Mouse (Mus musculus): ENCODE measurements around the gene Cdk20. TPM values are rescaled to one million over a fixed set of nuclear protein-coding genes. Genes with fewer than 3 reads are reported as not detected.

The Cdk20 gene
- polyA plus RNA-seq, 1 experiment = 11.4 TPM

GRCm38 (mm10) chr13:64467886-64468285 is 35.8 kb downstream of the Cdk20 start:
- no peaks in the 10 kb centered on the region for H3K27me3 ChIP-seq (ENCODE audit: control insufficient read depth, insufficient read depth, insufficient read length)
- no peaks in the 10 kb centered on the region for H3K36me3 ChIP-seq (ENCODE audit: control insufficient read depth, insufficient read depth)
- no peak overlapping the region for H3K4me3 ChIP-seq
- no peaks in the 10 kb centered on the region for H3K79me2 ChIP-seq (ENCODE audit: control insufficient read depth, insufficient read depth)
- no peak overlapping the region for H3K4me2 ChIP-seq (ENCODE audit: low read depth)
- H3ac ChIP-seq (ENCODE audit: control insufficient read depth, insufficient read length) = no peak overlapping the region
- TF ChIP-seq TCF12 (IDR thresholded peaks at IDR 0.05; ENCODE audit: insufficient read depth, poor library complexity, severe bottlenecking) = no peak
- TF ChIP-seq TCF3 (IDR thresholded peaks at IDR 0.05; ENCODE audit: insufficient read length, low read depth) = no peak
- TF ChIP-seq REST (IDR thresholded peaks at IDR 0.05; ENCODE audit: insufficient read depth, insufficient read length) = no peak
- TF ChIP-seq MYOD1 (IDR thresholded peaks at IDR 0.05; ENCODE audit: control insufficient read depth in 1 of 3, insufficient read length in 2 of 3, low read depth in 2 of 3) = no peak
- TF ChIP-seq USF1 (IDR thresholded peaks at IDR 0.05; ENCODE audit: low read depth) = no peak
- TF ChIP-seq CEBPB (IDR thresholded peaks at IDR 0.05; ENCODE audit: insufficient read depth, poor library complexity, severe bottlenecking) = no peak
- TF ChIP-seq MYOG (IDR thresholded peaks at IDR 0.05; ENCODE audit: control insufficient read depth in 1 of 3, insufficient read depth in 1 of 3, insufficient read length in 2 of 3, low read depth in 2 of 3) = no peak
- no peak for TF ChIP-seq SRF (IDR thresholded peaks at IDR 0.05; ENCODE audit: control insufficient read depth, insufficient read length, low read depth)
- no peak for TF ChIP-seq POLR2AphosphoS2 (IDR thresholded peaks at IDR 0.05; ENCODE audit: insufficient read length, low read depth)
- no peak for TF ChIP-seq MAX (IDR thresholded peaks at IDR 0.05; ENCODE audit: low read depth)
- TF ChIP-seq POLR2A (IDR thresholded peaks at IDR 0.05; ENCODE audit: insufficient read length, low read depth) = no peak
- no peak for TF ChIP-seq E2F4 (IDR thresholded peaks at IDR 0.05; ENCODE audit: insufficient read depth)

GRCm38 (mm10) chr13:64477968-64478367 is 45.9 kb downstream of the Cdk20 start:
- Histone ChIP-seq H3K27me3 (ENCODE audit: control insufficient read depth, insufficient read depth, insufficient read length) (no peaks in the 10 kb centered on the region), H3K79me2 (ENCODE audit: control insufficient read depth, insufficient read depth) (no peaks in the 10 kb centered on the region), H3K4me2 (ENCODE audit: low read depth) (no peak overlapping the region), H3K36me3 (ENCODE audit: control insufficient read depth, insufficient read depth) (no peaks in the 10 kb centered on the region), H3K4me3 (no peak overlapping the region), H3ac (ENCODE audit: control insufficient read depth, insufficient read length) (no peak overlapping the region)
- TF ChIP-seq USF1 (IDR thresholded peaks at IDR 0.05; ENCODE audit: low read depth) (no peak), SRF (IDR thresholded peaks at IDR 0.05; ENCODE audit: control insufficient read depth, insufficient read length, low read depth) (no peak), POLR2AphosphoS2 (IDR thresholded peaks at IDR 0.05; ENCODE audit: insufficient read length, low read depth) (no peak), CEBPB (IDR thresholded peaks at IDR 0.05; ENCODE audit: insufficient read depth, poor library complexity, severe bottlenecking) (no peak), POLR2A (IDR thresholded peaks at IDR 0.05; ENCODE audit: insufficient read length, low read depth) (no peak), E2F4 (IDR thresholded peaks at IDR 0.05; ENCODE audit: insufficient read depth) (no peak), REST (IDR thresholded peaks at IDR 0.05; ENCODE audit: insufficient read depth, insufficient read length) (no peak), MYOG (IDR thresholded peaks at IDR 0.05; ENCODE audit: control insufficient read depth in 1 of 3, insufficient read depth in 1 of 3, insufficient read length in 2 of 3, low read depth in 2 of 3) (no peak)

DNA sequence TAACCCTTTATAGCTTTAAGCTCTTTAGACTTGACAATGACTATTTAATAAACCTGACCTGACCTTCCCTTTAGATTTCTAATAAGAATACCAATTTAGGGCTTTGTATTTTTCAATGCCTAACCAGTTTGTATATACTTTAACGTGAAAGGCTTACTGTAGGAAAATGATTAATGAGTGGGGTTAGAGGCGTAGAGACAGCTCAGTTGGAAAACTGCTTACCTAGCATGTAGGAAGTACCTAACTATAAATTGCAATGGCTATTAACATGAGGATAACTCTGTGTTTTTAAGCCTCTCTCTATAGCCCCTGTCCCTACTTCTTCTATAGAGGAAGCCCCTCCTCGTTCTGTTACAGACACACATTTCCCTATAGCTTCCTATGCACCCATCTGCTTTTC is 47.8 kb downstream of the Cdk20 start:
- Histone ChIP-seq H3K4me2 (ENCODE audit: low read depth) (no peak overlapping the region), H3K27me3 (ENCODE audit: control insufficient read depth, insufficient read depth, insufficient read length) (no peaks in the 10 kb centered on the region), H3K4me3 (no peak overlapping the region), H3ac (ENCODE audit: control insufficient read depth, insufficient read length) (no peak overlapping the region), H3K36me3 (ENCODE audit: control insufficient read depth, insufficient read depth) (no peaks in the 10 kb centered on the region), H3K79me2 (ENCODE audit: control insufficient read depth, insufficient read depth) (no peaks in the 10 kb centered on the region)
- TF ChIP-seq TCF12 (IDR thresholded peaks at IDR 0.05; ENCODE audit: insufficient read depth, poor library complexity, severe bottlenecking) (no peak), MYOD1 (IDR thresholded peaks at IDR 0.05; ENCODE audit: control insufficient read depth in 1 of 3, insufficient read length in 2 of 3, low read depth in 2 of 3) (no peak), USF1 (IDR thresholded peaks at IDR 0.05; ENCODE audit: low read depth) (no peak), MAX (IDR thresholded peaks at IDR 0.05; ENCODE audit: low read depth) (no peak), POLR2A (IDR thresholded peaks at IDR 0.05; ENCODE audit: insufficient read length, low read depth) (no peak), MYOG (IDR thresholded peaks at IDR 0.05; ENCODE audit: control insufficient read depth in 1 of 3, insufficient read depth in 1 of 3, insufficient read length in 2 of 3, low read depth in 2 of 3) (no peak), SRF (IDR thresholded peaks at IDR 0.05; ENCODE audit: control insufficient read depth, insufficient read length, low read depth) (no peak)

DNA sequence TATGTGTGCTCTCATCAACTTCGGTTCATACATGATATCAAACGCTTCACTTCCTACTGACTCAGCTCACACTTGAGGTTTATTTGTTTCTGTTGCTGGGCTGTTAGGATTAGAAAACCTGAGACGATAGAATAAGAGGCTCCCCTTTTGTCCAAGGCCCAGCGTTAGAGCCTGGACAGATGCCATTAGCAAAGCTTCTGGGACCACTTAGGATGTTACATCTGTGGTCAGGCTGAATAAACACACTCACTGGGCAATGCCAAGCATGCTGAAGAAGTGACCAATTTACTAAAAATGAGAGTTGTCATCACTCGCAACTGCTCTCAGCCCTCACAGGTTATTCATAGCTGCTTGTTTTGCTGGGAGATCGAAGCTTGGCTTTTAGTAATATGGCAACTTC is 57.8 kb downstream of the Cdk20 start:
- no peak overlapping the region for H3ac ChIP-seq (ENCODE audit: control insufficient read depth, insufficient read length)
- no peaks in the 10 kb centered on the region for H3K27me3 ChIP-seq (ENCODE audit: control insufficient read depth, insufficient read depth, insufficient read length)
- TF ChIP-seq MYOD1 (IDR thresholded peaks at IDR 0.05; ENCODE audit: control insufficient read depth in 1 of 3, insufficient read length in 2 of 3, low read depth in 2 of 3) = no peak
- TF ChIP-seq CEBPB (IDR thresholded peaks at IDR 0.05; ENCODE audit: insufficient read depth, poor library complexity, severe bottlenecking) = no peak
- no peak for TF ChIP-seq MAX (IDR thresholded peaks at IDR 0.05; ENCODE audit: low read depth)
- TF ChIP-seq E2F4 (IDR thresholded peaks at IDR 0.05; ENCODE audit: insufficient read depth) = no peak
- TF ChIP-seq MYOG (IDR thresholded peaks at IDR 0.05; ENCODE audit: control insufficient read depth in 1 of 3, insufficient read depth in 1 of 3, insufficient read length in 2 of 3, low read depth in 2 of 3) = no peak
- TF ChIP-seq TCF3 (IDR thresholded peaks at IDR 0.05; ENCODE audit: insufficient read length, low read depth) = no peak
- TF ChIP-seq POLR2AphosphoS2 (IDR thresholded peaks at IDR 0.05; ENCODE audit: insufficient read length, low read depth) = no peak
- no peak for TF ChIP-seq POLR2A (IDR thresholded peaks at IDR 0.05; ENCODE audit: insufficient read length, low read depth)
- TF ChIP-seq TCF12 (IDR thresholded peaks at IDR 0.05; ENCODE audit: insufficient read depth, poor library complexity, severe bottlenecking) = no peak
- TF ChIP-seq REST (IDR thresholded peaks at IDR 0.05; ENCODE audit: insufficient read depth, insufficient read length) = no peak
- TF ChIP-seq USF1 (IDR thresholded peaks at IDR 0.05; ENCODE audit: low read depth) = no peak
- no peak for TF ChIP-seq SRF (IDR thresholded peaks at IDR 0.05; ENCODE audit: control insufficient read depth, insufficient read length, low read depth)
- no peak overlapping the region for H3K4me3 ChIP-seq
- H3K36me3 ChIP-seq (ENCODE audit: control insufficient read depth, insufficient read depth) = no peaks in the 10 kb centered on the region
- H3K4me2 ChIP-seq (ENCODE audit: low read depth) = peak overlapping the region; percentile 2
- H3K79me2 ChIP-seq (ENCODE audit: control insufficient read depth, insufficient read depth) = no peaks in the 10 kb centered on the region

Other genes starting within 250 kb of the Cdk20 start
- 4.4 TPM for gene Cdc14b, start 157.0 kb upstream of the Cdk20 start, polyA plus RNA-seq (2012; fragmentation: generic; extraction: Trizol)
- 12.1 TPM for gene Aaed1, start 119.6 kb upstream of the Cdk20 start, polyA plus RNA-seq (2012; fragmentation: generic; extraction: Trizol)
- gene Ctsl, start 61.4 kb upstream of the Cdk20 start, polyA plus RNA-seq (2012; fragmentation: generic; extraction: Trizol) = 778 TPM
- not detected for gene Fam240b, start 65.5 kb downstream of the Cdk20 start, polyA plus RNA-seq (2012; fragmentation: generic; extraction: Trizol)

Data from myocyte (in vitro differentiated cells).